Mouse (Mus musculus) macrophage (primary cell): ENCODE data around the gene Gm21882. TPM values are rescaled to one million over a fixed set of nuclear protein-coding genes. Genes with fewer than 3 reads are reported as not detected.
"Not testable (repeated sequence)": the region's sequence is repeated elsewhere in the genome, so short reads cannot be mapped to it uniquely, and the experiment has no call there.

Experiments used
- H3K27ac ChIP-seq: fragments of 350-480 bp; formaldehyde crosslinking; 2 replicates; pipeline ENCODE4 v1.9.0; 2021
- H3K36me3 ChIP-seq: fragments of 350-480 bp; formaldehyde crosslinking; 2 replicates; pipeline ENCODE4 v1.9.0; 2021; ENCODE audit errors: inconsistent target
- H3K4me3 ChIP-seq: fragments of 350-480 bp; formaldehyde crosslinking; 2 replicates; pipeline ENCODE4 v1.9.0; 2021; ENCODE audit errors: inconsistent target
- H3K79me2 ChIP-seq: fragments of 350-480 bp; formaldehyde crosslinking; 2 replicates; pipeline ENCODE4 v1.9.0; 2021; ENCODE audit errors: inconsistent target
- WGBS: methylation state at CpG from one replicate; pipeline ENCODE4 v1.1.7; 2026; ENCODE audit warnings: inconsistent platforms; ENCODE audit not compliant: missing documents; 5-methylcytosine and 5-hydroxymethylcytosine counted together
- polyA plus RNA-seq: library from polyadenylated mRNA; stranded (reverse); fragments of 250-400 nt; gene quantifications from 3 replicates; pipeline ENCODE4 v1.2.4, GENCODE M21; 2018; ENCODE audit warnings: inconsistent platforms
- total RNA-seq, 78 experiments: library from RNA; depleted of rRNA; stranded (reverse); fragments of 250-400 nt; gene quantifications; 1 replicate in 9 of 78; 2 replicates in 24 of 78; 3 replicates in 43 of 78; 4 replicates in 2 of 78; pipeline ENCODE4 v1.2.4; 2018; ENCODE audit warnings: inconsistent platforms in 56 of 78

Gm21882 gene
- not detected for total RNA-seq (2018; cell fraction: chromatin; rRNA removed)
- not detected for total RNA-seq (2018; cell fraction: cytosol; rRNA removed)
- total RNA-seq (2018; cell fraction: nucleus; rRNA removed) = not detected
- not detected in 3 replicates for polyA plus RNA-seq

DNA sequence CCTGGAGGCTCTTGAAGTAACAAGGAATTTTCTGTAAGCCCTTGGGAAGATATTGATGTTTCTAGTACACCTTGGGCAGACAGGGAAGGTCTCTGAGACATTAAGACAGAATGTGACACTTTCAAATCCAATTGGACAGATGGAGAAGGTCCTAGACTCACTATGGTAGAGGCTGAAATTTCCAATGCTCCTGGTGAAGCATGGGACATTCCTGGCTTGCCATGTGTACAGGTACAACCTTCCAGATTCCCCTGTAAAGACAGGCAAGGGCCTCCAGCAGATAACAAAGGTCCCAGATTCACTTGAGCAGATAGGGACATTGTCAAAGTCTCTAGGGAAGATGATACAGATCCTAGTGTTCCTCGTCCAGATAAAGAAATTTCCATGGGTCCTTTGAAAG lies at the start of gene Gm21882:
Gm21882 (minus strand) TSS at position 101 of the 400 bp plus-strand sequence.
- WGBS = no CpG with 5 or more reads among the region's 1 CpGs
- not testable (repeated sequence) for H3K79me2 ChIP-seq, H3K4me3 ChIP-seq, H3K27ac ChIP-seq, H3K36me3 ChIP-seq

Other genes starting within 250 kb of the Gm21882 start
- not detected in 3 replicates for gene Gm21865, start 64.6 kb downstream of the Gm21882 start, polyA plus RNA-seq